Mouse (Mus musculus) G1E (cell line): ENCODE measurements around the gene Plch2. TPM values are rescaled to one million over a fixed set of nuclear protein-coding genes. Genes with fewer than 3 reads are reported as not detected.

ENCODE experiments used
- ATAC-seq: 2 replicates; pipeline ENCODE4 v1.8.0; 2016; ENCODE audit warnings: mild to moderate bottlenecking; ENCODE audit not compliant: insufficient number of reproducible peaks, poor library complexity, low FRiP score, severe bottlenecking; ENCODE audit errors: extremely low read depth
- DNase-seq: peaks from one replicate; pipeline ENCODE4 v3.0.0; 2012; ENCODE audit warnings: low spot score
- H3K27me3 ChIP-seq: 2 replicates; pipeline ENCODE4 v1.6.1; 2012; ENCODE audit warnings: mild to moderate bottlenecking, low read length, inconsistent platforms; ENCODE audit not compliant: insufficient read depth
- H3K36me3 ChIP-seq: replicated peaks from 2 replicates; pipeline ENCODE3; 2012; ENCODE audit warnings: mild to moderate bottlenecking, inconsistent platforms
- H3K4me1 ChIP-seq: 2 replicates; pipeline ENCODE4 v1.6.1; 2012; ENCODE audit warnings: low read depth, low read length, inconsistent platforms, mixed read lengths; ENCODE audit not compliant: insufficient read depth
- H3K4me3 ChIP-seq: 2 replicates; pipeline ENCODE4 v1.5.1; 2012; ENCODE audit warnings: low read depth, mild to moderate bottlenecking, inconsistent platforms, low read length, moderate library complexity, mixed read lengths
- H3K9me3 ChIP-seq: replicated peaks from 2 replicates; pipeline ENCODE4 v1.6.1; 2012; ENCODE audit warnings: inconsistent platforms
- CTCF ChIP-seq: IDR thresholded peaks from 2 replicates; pipeline ENCODE4 v1.5.1; 2012; ENCODE audit warnings: low read depth, low read length, inconsistent platforms, mixed read lengths
- GATA1 ChIP-seq: IDR thresholded peaks from 2 replicates; pipeline ENCODE4 v1.6.1; 2012; ENCODE audit warnings: borderline replicate concordance, low read length, inconsistent platforms, mixed read lengths
- GATA2 ChIP-seq: IDR thresholded peaks from 2 replicates; pipeline ENCODE4 v1.6.1; 2012; ENCODE audit warnings: low read depth, low read length, inconsistent platforms, borderline replicate concordance
- POLR2AphosphoS5 ChIP-seq: IDR thresholded peaks from 2 replicates; pipeline ENCODE4 v1.6.1; 2012; ENCODE audit warnings: low read depth, low read length, inconsistent platforms; ENCODE audit not compliant: insufficient replicate concordance
- TAL1 ChIP-seq: conservative IDR thresholded peaks from 2 replicates; pipeline ENCODE4 v1.6.1; 2012; ENCODE audit warnings: low read depth, low read length, inconsistent platforms, mixed read lengths
- polyA plus RNA-seq: library from polyadenylated mRNA; stranded (reverse); fragments of >175 nt; gene quantifications from 2 replicates; pipeline ENCODE4 v1.2.3, GENCODE M21; 2012
- total RNA-seq, 2 experiments: library from RNA; stranded (forward) in 1 of 2; stranded (reverse) in 1 of 2; fragments of 200-1000 nt in 1 of 2; fragments of >200 nt in 1 of 2; fragmentation: Nextera tagmentation in 1 of 2; gene quantifications; 2 replicates each; pipeline ENCODE4 v1.2.3; 2014 to 2017

The Plch2 gene
- total and polyA plus RNA-seq, 3 experiments: 0.22 to 1.5 (median 0.61) TPM

DNA sequence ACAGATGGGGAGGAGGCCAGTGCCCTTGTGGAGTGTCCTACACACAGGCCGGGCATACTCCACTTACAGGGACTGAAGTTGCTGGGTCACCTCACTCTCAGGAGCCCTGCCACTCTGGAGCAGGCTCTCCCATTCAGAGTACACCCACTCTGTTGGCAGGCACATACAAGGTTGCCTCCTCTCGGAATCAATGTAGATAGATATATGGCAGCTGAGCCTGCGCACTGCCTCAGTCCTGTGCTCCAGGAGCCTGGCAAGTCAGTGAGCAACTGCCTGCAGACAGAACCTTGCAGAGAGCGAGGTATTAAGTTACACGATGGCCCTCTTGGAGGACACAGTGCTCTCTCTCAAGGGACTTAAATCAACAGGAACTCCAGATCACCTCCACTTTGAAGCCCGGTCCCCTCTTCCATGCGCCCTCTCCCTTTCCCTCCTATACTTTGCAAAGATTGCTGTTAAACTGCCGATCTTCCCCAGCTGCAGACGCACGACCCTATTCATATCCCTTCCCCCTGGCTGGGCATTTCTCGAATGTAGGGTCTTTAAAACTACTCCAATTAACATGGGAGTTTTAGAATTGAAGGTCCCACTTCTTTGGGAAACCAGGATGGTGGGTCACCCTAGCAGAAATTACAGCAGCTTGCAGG, 93.3 kb downstream of the Plch2 start:
- ATAC-seq (no peak), DNase-seq (no peak)
- Histone ChIP-seq H3K36me3 (peaks cover 31% of the 10 kb centered on the region), H3K9me3 (peaks cover 23% of the 10 kb centered on the region), H3K4me1 (peaks cover 58% of the 10 kb centered on the region), H3K27me3 (peaks cover 29% of the 10 kb centered on the region), H3K4me3 (peak overlapping the region; percentile 94)
- TF ChIP-seq GATA1 (no peak), GATA2 (no peak), TAL1 (no peak), POLR2AphosphoS5 (no peak), CTCF (no peak)

DNA sequence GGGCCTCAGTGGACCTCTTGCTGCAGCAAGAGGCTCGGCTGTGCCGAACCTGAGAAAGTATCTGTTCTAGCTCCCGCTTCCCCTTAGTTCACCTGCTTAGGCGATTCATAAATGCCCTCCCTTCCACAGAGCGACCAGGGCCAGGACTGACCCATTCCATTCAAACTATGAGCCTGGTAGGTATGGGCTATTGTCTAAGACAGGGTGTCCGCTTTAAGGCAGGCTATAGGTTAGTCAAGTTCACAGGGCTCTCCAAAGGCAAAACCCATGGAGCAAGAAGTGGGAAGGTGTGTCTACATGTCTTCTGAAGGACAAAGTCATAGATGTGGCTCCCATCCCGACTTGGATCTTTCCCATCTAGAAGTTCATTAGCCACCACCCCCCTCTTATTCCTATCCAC, 93.9 kb downstream of the Plch2 start:
- H3K4me1 ChIP-seq: peaks cover 57% of the 10 kb centered on the region
- no peak overlapping the region for H3K4me3 ChIP-seq
- DNase-seq: no peak
- H3K36me3 ChIP-seq: peaks cover 25% of the 10 kb centered on the region
- no peak for ATAC-seq
- peaks cover 23% of the 10 kb centered on the region for H3K9me3 ChIP-seq
- TF ChIP-seq GATA2 (no peak), POLR2AphosphoS5 (no peak), TAL1 (no peak), GATA1 (no peak), CTCF (no peak)
- peaks cover 33% of the 10 kb centered on the region for H3K27me3 ChIP-seq

DNA sequence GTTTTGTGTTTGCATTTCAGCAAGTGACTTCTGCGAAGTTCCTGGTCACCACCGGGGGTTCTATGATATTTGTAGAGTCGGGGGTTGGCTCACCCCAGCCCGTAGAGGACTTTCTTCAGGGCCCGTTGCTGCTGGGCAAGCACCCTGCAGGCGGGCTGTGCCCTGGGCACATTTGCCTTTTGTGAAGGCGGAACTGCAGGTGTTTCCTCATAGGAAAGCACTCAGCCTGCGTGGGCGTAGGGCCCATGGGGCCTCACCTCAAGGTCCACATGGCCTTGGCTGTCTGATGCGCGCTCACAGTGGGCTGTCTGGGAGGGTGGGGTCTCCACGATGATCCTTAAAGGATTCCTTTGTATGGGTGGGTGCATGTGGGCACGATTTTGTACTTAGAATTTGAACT, 94.7 kb downstream of the Plch2 start:
- H3K9me3 ChIP-seq: peaks cover 23% of the 10 kb centered on the region
- H3K4me1 ChIP-seq: peaks cover 57% of the 10 kb centered on the region
- peaks cover 38% of the 10 kb centered on the region for H3K27me3 ChIP-seq
- H3K4me3 ChIP-seq: no peak overlapping the region
- peaks cover 19% of the 10 kb centered on the region for H3K36me3 ChIP-seq
- TF ChIP-seq CTCF: no peak
- TF ChIP-seq POLR2AphosphoS5: no peak
- no peak for TF ChIP-seq GATA2
- TF ChIP-seq GATA1: no peak
- TF ChIP-seq TAL1: no peak
- ATAC-seq: no peak
- DNase-seq: no peak

DNA sequence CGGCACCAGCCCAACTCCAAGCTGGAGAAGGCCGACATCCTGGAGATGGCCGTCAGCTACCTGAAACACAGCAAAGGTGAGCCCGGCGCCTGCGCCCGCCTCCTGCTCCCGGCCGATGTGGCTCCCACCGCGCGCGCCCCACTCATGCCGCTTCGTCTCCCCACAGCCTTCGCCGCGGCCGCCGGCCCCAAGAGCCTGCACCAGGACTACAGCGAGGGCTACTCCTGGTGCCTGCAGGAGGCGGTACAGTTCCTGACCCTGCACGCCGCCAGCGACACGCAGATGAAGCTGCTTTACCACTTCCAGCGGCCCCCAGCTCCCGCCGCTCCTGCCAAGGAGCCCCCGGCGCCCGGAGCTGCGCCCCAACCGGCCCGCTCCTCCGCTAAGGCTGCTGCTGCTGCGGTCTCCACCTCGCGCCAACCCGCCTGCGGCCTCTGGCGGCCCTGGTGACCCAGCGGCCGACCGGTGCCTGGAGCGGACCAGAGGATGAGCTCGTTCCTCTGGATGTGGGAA, 95.3 kb downstream of the Plch2 start:
- H3K4me3 ChIP-seq: peak overlapping the region; percentile 13; the same call in 1 of the 2 replicates
- peaks cover 43% of the 10 kb centered on the region for H3K27me3 ChIP-seq
- ATAC-seq: no peak
- H3K9me3 ChIP-seq: peaks cover 23% of the 10 kb centered on the region
- peaks cover 13% of the 10 kb centered on the region for H3K36me3 ChIP-seq
- H3K4me1 ChIP-seq: peaks cover 54% of the 10 kb centered on the region
- no peak for DNase-seq
- TF ChIP-seq GATA1 (no peak), CTCF (no peak), POLR2AphosphoS5 (no peak), TAL1 (no peak), GATA2 (no peak)

GRCm38 (mm10) chr4:154960690-154961225, 95.8 kb downstream of the Plch2 start, which contains the start of gene Hes5:
Hes5 (plus strand) TSS chr4:154960923.
- no peak for TF ChIP-seq GATA2
- peaks cover 45% of the 10 kb centered on the region for H3K27me3 ChIP-seq
- H3K36me3 ChIP-seq: peaks cover 8% of the 10 kb centered on the region
- H3K4me1 ChIP-seq: peaks cover 49% of the 10 kb centered on the region
- H3K9me3 ChIP-seq: peaks cover 23% of the 10 kb centered on the region
- no peak for DNase-seq
- H3K4me3 ChIP-seq: peak within 1 kb of the TSS; percentile 13; the same call in 1 of the 2 replicates
- ATAC-seq: no peak

DNA sequence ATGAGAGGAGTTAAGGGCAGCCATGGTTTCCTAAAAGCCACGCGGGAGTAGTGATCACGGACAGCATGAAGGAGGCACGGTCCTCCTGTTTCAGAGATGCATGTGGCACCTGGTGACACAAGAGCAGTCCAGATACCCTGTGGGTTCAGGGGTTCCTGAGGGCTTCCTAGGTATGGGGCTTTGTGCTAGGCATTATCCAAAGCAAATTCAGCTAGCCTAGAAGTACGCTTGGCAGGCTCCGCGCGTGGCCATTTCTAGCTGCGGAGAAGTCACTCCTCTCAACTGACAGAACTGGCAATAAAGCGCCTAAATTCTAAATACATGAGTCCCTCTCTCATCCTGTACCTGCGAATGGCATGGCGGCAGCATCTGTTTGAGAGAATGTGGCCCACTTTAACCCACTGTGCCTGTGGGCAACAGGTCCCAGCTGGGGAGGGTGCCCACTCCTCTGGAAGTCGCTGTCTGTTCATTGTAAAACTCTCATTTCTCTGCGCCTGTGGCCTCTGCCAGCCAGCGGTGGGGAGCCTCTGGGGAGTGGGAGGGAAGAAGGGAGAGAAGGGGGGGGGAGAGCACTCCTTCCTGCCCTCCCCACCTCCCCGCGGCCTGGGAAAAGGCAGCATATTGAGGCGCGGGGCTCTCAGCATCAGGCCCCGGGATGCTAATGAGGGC, 96.4 kb downstream of the Plch2 start:
- ATAC-seq: no peak
- no peak for DNase-seq
- Histone ChIP-seq H3K27me3 (peaks cover 48% of the 10 kb centered on the region), H3K4me3 (no peak overlapping the region), H3K9me3 (peaks cover 23% of the 10 kb centered on the region), H3K36me3 (peaks cover 2% of the 10 kb centered on the region), H3K4me1 (peaks cover 43% of the 10 kb centered on the region)
- no peak for TF ChIP-seq CTCF
- TF ChIP-seq GATA2: no peak
- TF ChIP-seq GATA1: no peak
- no peak for TF ChIP-seq POLR2AphosphoS5
- TF ChIP-seq TAL1: no peak
